Mouse (Mus musculus) forebrain, embryonic 14.5 days (tissue): Measurements from ENCODE around the gene Podxl2. TPM values are rescaled to one million over a fixed set of nuclear protein-coding genes. Genes with fewer than 3 reads are reported as not detected.

Experiments used
- ATAC-seq: fragments of 200-750 bp; cut with Nextera tagmentation; 2 replicates; pipeline ENCODE4 v1.8.0; 2017; ENCODE audit warnings: mild to moderate bottlenecking, moderate library complexity
- DNase-seq: peaks from one replicate; pipeline ENCODE4 v3.0.0-alpha.2; 2015; ENCODE audit warnings: low spot score
- H3K27ac ChIP-seq: fragments of 300-500 bp; sonication (generic); 2 replicates; pipeline ENCODE4 v1.5.1; 2014; ENCODE audit warnings: low read depth, mild to moderate bottlenecking, control low read depth, low read length, moderate library complexity
- H3K27me3 ChIP-seq: fragments of 300-500 bp; sonication (generic); replicated peaks from 2 replicates; pipeline ENCODE4 v1.6.1; 2014; ENCODE audit warnings: low read length, control low read depth, mixed read lengths; ENCODE audit not compliant: control insufficient read depth, insufficient read depth
- H3K36me3 ChIP-seq: fragments of 300-500 bp; sonication (generic); 2 replicates; pipeline ENCODE4 v1.6.1; 2014; ENCODE audit warnings: low read length, control low read depth; ENCODE audit not compliant: control insufficient read depth, insufficient read depth
- H3K4me1 ChIP-seq: fragments of 300-500 bp; sonication (generic); 2 replicates; pipeline ENCODE4 v1.6.1; 2014; ENCODE audit warnings: antibody characterized with exemption, low read length, control low read depth; ENCODE audit not compliant: control insufficient read depth, insufficient read depth
- H3K4me2 ChIP-seq: fragments of 300-500 bp; sonication (generic); 2 replicates; pipeline ENCODE4 v1.6.1; 2014; ENCODE audit warnings: mild to moderate bottlenecking, control low read depth, low read length
- H3K4me3 ChIP-seq: fragments of 300-500 bp; sonication (generic); 2 replicates; pipeline ENCODE4 v1.5.1; 2014; ENCODE audit warnings: low read depth, low read length, control low read depth
- H3K9ac ChIP-seq: fragments of 300-500 bp; sonication (generic); 2 replicates; pipeline ENCODE4 v1.6.1; 2014; ENCODE audit warnings: mild to moderate bottlenecking, low read length, control low read depth, moderate library complexity
- H3K9me3 ChIP-seq: fragments of 300-500 bp; sonication (generic); replicated peaks from 2 replicates; pipeline ENCODE4 v1.6.1; 2016; ENCODE audit warnings: low read length, control low read depth, mixed read lengths; ENCODE audit not compliant: control insufficient read depth
- WGBS: fragments of 180-500 bp; shearing (Covaris S2); extraction: QIAGEN DNeasy Blood & Tissue Kit; methylation state at CpG from one replicate; pipeline ENCODE4 v1.1.7; 2014; 5-methylcytosine and 5-hydroxymethylcytosine counted together
- polyA plus RNA-seq: library from polyadenylated mRNA; unstranded; fragments of >200 nt; fragmentation: Nextera tagmentation; extraction: Ambion mirVana; gene quantifications from 2 replicates; pipeline ENCODE4 v1.2.1, GENCODE M21; 2014

Gene Podxl2
- polyA plus RNA-seq, 1 experiment from 2014 or later, result 334 TPM

DNA sequence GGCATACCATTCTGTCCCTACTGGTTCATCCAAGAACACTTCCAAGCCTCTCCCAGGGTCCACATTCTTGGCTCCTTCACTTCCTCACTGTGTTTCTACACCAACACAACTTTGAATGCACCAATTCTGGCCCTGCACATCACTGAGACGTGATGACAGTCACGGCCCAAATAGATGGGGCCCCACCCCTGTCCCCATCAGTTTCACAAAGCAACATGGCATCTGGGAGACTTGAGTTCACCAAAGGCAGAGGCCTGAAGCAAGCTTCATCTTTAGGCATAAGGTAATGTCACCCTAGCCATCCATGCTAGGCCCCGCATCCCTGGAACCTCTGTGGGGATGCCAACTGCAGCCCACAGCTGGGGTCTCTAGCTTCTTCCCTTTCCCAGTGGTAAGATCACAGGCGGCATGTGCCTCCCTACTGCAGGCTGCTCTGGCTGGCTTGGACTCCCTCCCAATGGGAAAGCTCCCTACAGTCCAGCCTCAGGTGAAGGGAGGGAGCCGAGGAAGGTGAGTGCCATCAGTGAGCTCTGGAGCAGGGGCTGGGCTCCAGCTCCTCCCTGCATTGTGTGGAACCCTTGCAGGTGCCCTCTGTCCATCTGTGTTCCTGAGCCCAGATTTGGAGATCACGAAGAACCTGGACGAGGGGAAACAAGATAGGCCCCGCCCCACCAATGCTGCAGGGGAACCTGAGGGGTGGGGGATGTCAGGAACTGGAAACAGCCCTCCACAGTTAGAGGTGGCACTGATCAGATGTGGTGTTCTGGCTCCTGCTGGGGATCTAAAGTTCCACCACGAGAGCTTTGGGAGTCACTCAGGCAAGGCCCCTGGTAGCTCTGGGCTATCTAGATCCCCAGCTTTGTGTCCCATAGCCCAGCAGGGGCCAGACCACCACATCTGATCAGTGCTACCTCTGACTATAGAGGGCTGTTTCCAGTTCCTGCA is 30.8 kb downstream of the Podxl2 start:
- H3K36me3 ChIP-seq, result peaks cover 57% of the 10 kb centered on the region
- no peaks in the 10 kb centered on the region for H3K27me3 ChIP-seq
- ATAC-seq (no peak), DNase-seq (no peak)
- H3K4me1 ChIP-seq, result peaks cover 5% of the 10 kb centered on the region
- no peak overlapping the region for H3K4me3 ChIP-seq
- no peak overlapping the region for H3K4me2 ChIP-seq
- no peak overlapping the region for H3K9ac ChIP-seq
- 81% methylated on average over 9 of the region's 9 CpGs for WGBS
- no peak overlapping the region for H3K27ac ChIP-seq
- H3K9me3 ChIP-seq, result no peaks in the 10 kb centered on the region

DNA sequence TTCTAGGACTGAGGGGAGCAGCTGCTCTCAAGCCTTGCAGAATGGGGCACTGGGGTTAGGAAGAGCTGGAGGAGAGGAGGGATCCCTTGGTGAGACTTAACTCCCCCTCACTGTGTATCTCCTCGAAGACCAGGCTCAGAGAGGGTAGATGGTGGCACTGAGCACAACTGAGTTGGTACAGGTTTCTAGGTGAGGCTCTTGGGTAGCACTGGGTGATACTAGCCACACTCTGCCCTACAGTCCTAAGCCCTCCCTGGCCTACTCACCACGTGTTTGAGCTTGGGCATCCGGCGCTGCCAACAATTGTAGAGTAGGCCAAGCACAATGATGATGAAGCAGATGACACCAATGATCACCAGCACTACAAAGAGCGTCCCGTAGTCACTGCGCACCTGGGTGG is 31.6 kb downstream of the Podxl2 start:
- Histone ChIP-seq H3K36me3 (peaks cover 56% of the 10 kb centered on the region), H3K4me3 (no peak overlapping the region), H3K27ac (peak overlapping the region; percentile 85; the same call in 1 of the 2 replicates), H3K27me3 (no peaks in the 10 kb centered on the region), H3K9me3 (no peaks in the 10 kb centered on the region), H3K4me1 (peaks cover 5% of the 10 kb centered on the region), H3K9ac (peak overlapping the region; percentile 70; the same call in 1 of the 2 replicates), H3K4me2 (peak overlapping the region; percentile 85)
- DNase-seq (no peak), ATAC-seq (no peak)
- WGBS, result 68% methylated on average over 7 of the region's 7 CpGs

DNA sequence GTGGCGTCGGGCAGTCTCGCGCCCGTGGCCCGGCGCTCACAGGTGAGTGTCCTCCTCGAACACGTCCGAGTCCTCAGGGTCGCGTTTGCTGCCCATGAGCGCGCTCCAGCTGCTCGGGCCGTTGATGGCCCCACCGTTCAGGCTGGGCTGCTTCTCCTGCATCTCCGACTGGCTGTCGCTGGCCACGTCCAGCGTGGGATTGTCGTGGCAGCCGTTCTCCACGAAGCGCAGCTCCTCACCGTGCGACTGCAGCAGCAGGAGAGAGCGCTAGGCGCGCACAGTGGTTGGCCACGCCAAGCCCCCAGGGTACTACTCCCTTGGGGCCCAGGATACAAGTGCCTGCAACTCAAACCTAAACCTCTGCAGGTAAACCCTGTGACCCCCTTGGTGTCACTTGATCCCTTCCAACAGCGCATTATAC is 32.1 kb downstream of the Podxl2 start:
- under 1% methylated on average over 28 of the region's 32 CpGs for WGBS
- Histone ChIP-seq H3K27me3 (no peaks in the 10 kb centered on the region), H3K27ac (peak overlapping the region; percentile 85), H3K4me3 (peak overlapping the region; percentile 74), H3K9me3 (no peaks in the 10 kb centered on the region), H3K4me1 (peaks cover 5% of the 10 kb centered on the region), H3K4me2 (peak overlapping the region; percentile 85), H3K9ac (peak overlapping the region; percentile 70), H3K36me3 (peaks cover 56% of the 10 kb centered on the region)
- ATAC-seq, result peak; percentile 2
- DNase-seq, result peak; percentile 38

DNA sequence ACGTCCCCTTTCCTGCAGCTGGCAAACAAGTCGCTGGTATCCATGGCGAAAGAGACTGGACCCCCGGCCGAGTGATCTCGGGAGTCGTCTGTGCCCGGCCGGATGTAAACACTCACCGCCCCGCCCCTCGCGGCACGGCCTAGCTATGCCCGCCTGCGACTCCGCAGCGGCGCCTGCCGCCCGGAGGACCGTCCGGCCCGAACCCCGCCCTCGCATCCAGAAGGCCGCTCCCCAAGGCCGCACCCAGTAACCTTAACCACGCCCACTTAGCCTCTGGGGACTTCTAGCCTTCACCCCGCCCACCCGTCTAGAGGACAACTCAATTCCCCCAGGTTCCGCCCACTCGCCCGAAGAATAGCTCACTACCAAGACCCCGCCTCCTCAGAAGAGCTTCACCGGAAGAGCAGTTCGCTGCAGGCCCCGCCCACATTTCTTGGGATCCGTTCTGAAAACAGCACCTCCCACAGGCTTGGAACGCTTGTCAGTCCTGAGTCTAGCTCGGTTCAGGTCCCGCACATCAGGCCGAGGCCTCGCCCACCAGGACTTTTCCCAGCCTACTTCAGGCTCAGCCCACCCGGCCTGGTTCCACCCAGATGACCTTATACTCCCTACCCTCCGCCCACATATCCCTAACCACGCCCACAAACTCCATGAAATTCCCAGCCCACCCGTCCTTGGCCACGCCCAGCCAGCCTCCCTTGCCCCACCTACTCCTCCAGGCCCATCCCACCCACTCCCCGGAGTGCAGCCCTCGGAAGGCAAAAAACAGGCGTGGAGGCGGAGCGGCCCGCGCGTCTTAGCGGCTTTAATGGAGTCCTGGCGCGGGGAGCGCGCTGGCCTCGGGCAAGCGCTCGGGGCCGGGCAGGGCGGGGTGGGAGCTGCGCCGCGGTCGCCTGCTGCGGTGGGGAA is 32.8 kb downstream of the Podxl2 start, which contains the start of gene Abtb1:
Abtb1 (minus strand) TSS at position 204 of the 909 bp plus-strand sequence.
- DNase-seq (peak; percentile 100), ATAC-seq (peak; percentile 94)
- Histone ChIP-seq H3K27ac (peak within 1 kb of the TSS; percentile 85), H3K9ac (peak within 1 kb of the TSS; percentile 81), H3K9me3 (no peaks in the 10 kb centered on the region), H3K4me2 (peak within 1 kb of the TSS; percentile 85), H3K4me1 (peaks cover 5% of the 10 kb centered on the region), H3K4me3 (peak within 1 kb of the TSS; percentile 74), H3K27me3 (no peaks in the 10 kb centered on the region), H3K36me3 (peaks cover 53% of the 10 kb centered on the region)
- 1% methylated on average over 61 of the region's 72 CpGs for WGBS

DNA sequence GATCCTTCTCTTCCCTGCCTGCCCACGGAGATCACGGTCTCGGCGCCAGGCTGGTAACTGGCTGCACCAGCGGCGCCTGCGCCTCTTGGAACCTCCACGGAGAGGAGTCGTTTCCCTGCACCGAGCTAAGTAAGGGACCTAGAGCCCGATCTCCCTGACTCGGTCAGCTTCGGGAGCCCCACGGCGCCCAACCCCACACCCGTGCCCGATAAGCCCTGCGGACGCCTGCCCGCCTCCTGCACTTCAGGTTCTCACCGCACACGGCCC is 33.4 kb downstream of the Podxl2 start:
- Histone ChIP-seq H3K4me2 (peak overlapping the region; percentile 85), H3K4me3 (peak overlapping the region; percentile 74), H3K9ac (peak overlapping the region; percentile 81), H3K27ac (peak overlapping the region; percentile 85), H3K27me3 (no peaks in the 10 kb centered on the region), H3K9me3 (no peaks in the 10 kb centered on the region), H3K36me3 (peaks cover 53% of the 10 kb centered on the region), H3K4me1 (peaks cover 5% of the 10 kb centered on the region)
- DNase-seq (no peak), ATAC-seq (no peak)
- 0% methylated on average over 22 of the region's 22 CpGs for WGBS

DNA sequence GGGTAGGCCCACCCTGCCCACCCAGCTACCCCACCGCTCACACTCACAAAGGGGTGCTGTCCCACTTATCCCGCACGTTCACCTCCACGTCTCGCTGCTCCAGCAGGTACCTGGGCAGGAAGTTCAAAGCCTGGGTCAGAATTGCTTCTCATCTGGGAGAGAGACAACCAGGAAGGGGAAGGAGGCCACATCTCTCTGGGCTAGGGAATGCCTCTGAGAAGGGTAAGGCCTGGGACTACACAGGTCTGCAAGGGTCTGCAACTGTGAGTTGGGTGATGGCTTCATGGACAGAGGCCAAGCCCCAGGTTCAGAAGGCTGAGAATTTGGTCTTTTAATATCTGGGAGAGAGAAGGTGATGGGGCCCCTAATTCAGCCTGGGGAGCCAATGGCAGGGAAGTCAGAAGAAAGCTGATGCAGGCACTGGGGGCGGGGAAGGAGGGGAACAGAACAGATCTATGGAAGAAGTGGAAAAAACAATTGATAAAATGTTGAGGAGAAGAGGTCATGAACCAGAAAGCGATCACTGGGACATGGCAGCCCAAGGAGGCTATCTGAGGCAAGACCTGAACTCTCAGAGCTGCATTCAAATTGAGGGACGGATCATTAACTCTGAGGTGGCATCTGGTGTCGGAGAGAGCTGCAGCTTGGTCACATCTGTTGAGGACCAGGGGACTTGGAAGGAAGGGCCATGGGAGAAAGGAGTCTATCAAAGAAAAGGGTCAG is 33.9 kb downstream of the Podxl2 start:
- no peak for DNase-seq
- no peaks in the 10 kb centered on the region for H3K9me3 ChIP-seq
- peak overlapping the region; percentile 74 for H3K4me3 ChIP-seq
- peaks cover 52% of the 10 kb centered on the region for H3K36me3 ChIP-seq
- peak overlapping the region; percentile 85 for H3K27ac ChIP-seq
- peak overlapping the region; percentile 81 for H3K9ac ChIP-seq
- ATAC-seq, result no peak
- H3K4me1 ChIP-seq, result peaks cover 5% of the 10 kb centered on the region
- no peaks in the 10 kb centered on the region for H3K27me3 ChIP-seq
- peak overlapping the region; percentile 85 for H3K4me2 ChIP-seq
- WGBS, result 53% methylated on average over 9 of the region's 9 CpGs

GRCm38 (mm10) chr6:88840211-88840610 is 34.6 kb downstream of the Podxl2 start:
- no peak overlapping the region for H3K27ac ChIP-seq
- H3K4me2 ChIP-seq, result peak overlapping the region; percentile 5; the same call in 1 of the 2 replicates

DNA sequence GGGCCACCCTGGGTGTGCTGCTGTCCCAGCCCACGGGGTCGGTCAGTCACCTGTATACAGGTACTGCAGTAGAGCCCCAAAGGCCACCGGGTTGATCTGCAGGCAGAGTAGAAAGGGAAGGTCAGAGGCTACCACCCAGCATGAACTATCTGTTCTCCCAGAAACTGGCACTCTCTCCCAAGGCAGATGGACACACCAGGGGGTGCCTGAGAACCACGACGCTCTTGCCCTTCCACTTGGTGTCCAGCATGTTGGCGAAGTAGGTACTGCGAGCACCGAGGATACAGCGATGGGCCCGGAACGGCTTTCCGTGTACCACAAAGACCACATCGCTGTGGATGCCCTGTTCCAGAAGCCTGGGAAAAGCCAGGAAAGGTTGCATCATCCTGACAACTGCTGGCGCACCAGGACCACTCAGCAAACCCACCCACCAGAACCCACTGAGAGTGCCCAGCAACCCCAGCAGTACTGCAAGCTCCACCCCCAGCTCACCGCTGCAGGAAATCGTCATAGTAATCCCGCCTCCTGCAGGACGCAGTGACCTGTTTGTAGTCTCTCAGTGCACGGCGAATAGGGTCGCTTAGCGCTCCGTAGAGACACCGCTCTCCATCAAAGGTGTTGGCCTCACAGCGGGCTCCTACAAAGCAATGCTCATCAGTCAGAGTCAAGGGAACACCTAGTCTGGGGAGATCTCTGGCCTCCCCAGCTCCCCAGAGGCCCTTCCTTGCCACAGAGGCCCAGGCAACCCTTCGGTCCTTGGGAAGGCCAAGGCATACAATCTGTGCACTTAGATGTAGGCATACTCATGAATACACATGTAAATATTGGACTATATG is 35.5 kb downstream of the Podxl2 start:
- Histone ChIP-seq H3K4me1 (peaks cover 5% of the 10 kb centered on the region), H3K27ac (no peak overlapping the region), H3K4me3 (no peak overlapping the region), H3K27me3 (no peaks in the 10 kb centered on the region), H3K9ac (no peak overlapping the region), H3K4me2 (no peak overlapping the region), H3K9me3 (no peaks in the 10 kb centered on the region), H3K36me3 (peaks cover 44% of the 10 kb centered on the region)
- 86% methylated on average over 26 of the region's 26 CpGs for WGBS
- DNase-seq (no peak), ATAC-seq (no peak)

More at GRCm38 (mm10) chr6:88840211-88840610, 34.6 kb downstream of the Podxl2 start:
- 68% methylated on average over 3 of the region's 3 CpGs for WGBS
- H3K4me1 ChIP-seq, result peaks cover 5% of the 10 kb centered on the region
- H3K36me3 ChIP-seq, result peaks cover 51% of the 10 kb centered on the region
- DNase-seq (no peak), ATAC-seq (no peak)
- H3K9ac ChIP-seq, result no peak overlapping the region
- H3K9me3 ChIP-seq, result no peaks in the 10 kb centered on the region
- H3K4me3 ChIP-seq, result no peak overlapping the region
- no peaks in the 10 kb centered on the region for H3K27me3 ChIP-seq
